Mouse (Mus musculus) left cerebral cortex, postnatal 36 days (tissue): ENCODE measurements around the gene Atp7b. TPM values are rescaled to one million over a fixed set of nuclear protein-coding genes. Genes with fewer than 3 reads are reported as not detected.

Experiments
- DNase-seq, 2 experiments: peaks; one replicate each; pipeline ENCODE4 v3.0.0; 2021 to 2022; ENCODE audit warnings: low spot score in 2 of 2, mixed read lengths in 1 of 2
- intact Hi-C: fragments of 180-260 bp; cut with DNase I; formaldehyde crosslinking; loops from one replicate; pipeline ENCODE4 v1.15.1; 2025
- total RNA-seq, 2 experiments: library from RNA; stranded (reverse); gene quantifications; 2 replicates each; pipeline ENCODE4 v1.2.3; 2021

Gene Atp7b
- total RNA-seq, 2 experiments from 2014 or later: 1.7 to 1.9 TPM

GRCm38 (mm10) chr8:22030990-22031389 lies 29.1 kb downstream of the Atp7b start:
- DNase-seq: no peak
- intact Hi-C loops: no loop called here

GRCm38 (mm10) chr8:22028973-22029372 lies 31.1 kb downstream of the Atp7b start:
- DNase-seq: no peak
- intact Hi-C loops: no loop called here

- intact Hi-C loops: no loop called here
- DNase-seq: no peak
Measured at GRCm38 (mm10) chr8:22025241-22025640, 34.9 kb downstream of the Atp7b start.

- intact Hi-C loops: no loop called here
Measured at GRCm38 (mm10) chr8:22022244-22022643, 37.9 kb downstream of the Atp7b start.

GRCm38 (mm10) chr8:22019498-22019897 lies 40.6 kb downstream of the Atp7b start:
- intact Hi-C loops: no loop called here
- no peak for DNase-seq

More at GRCm38 (mm10) chr8:22022244-22022643, 37.9 kb downstream of the Atp7b start:
- no peak for DNase-seq

- intact Hi-C loops: no loop called here
- no peak for DNase-seq
Measured at GRCm38 (mm10) chr8:22017731-22018130, 42.4 kb downstream of the Atp7b start.

GRCm38 (mm10) chr8:22013034-22013707 lies 46.9 kb downstream of the Atp7b start:
- intact Hi-C loops: no loop called here
- DNase-seq: no peak

GRCm38 (mm10) chr8:22009403-22009802 lies 50.7 kb downstream of the Atp7b start:
- no peak for DNase-seq
- intact Hi-C loops: no loop called here

- intact Hi-C loops: no loop called here
- no peak for DNase-seq
Measured at GRCm38 (mm10) chr8:22006423-22006822, 53.7 kb downstream of the Atp7b start.

- intact Hi-C loops: no loop called here
- DNase-seq: no peak
Measured at GRCm38 (mm10) chr8:22004750-22005522, 55.2 kb downstream of the Atp7b start.

- intact Hi-C loops: no loop called here
- DNase-seq: no peak
Measured at GRCm38 (mm10) chr8:21995181-21995580, 64.9 kb downstream of the Atp7b start.

- DNase-seq: peak; percentile 38 to 58
- intact Hi-C loops: loop anchor here (5.0 kb wide), 3 partner anchors 55 to 420 kb away; partner anchors contain the start of genes Mrps31 and Nek3
Measured at GRCm38 (mm10) chr8:21992184-21992583, 67.9 kb downstream of the Atp7b start.

GRCm38 (mm10) chr8:21981664-21982337 lies 78.3 kb downstream of the Atp7b start:
- intact Hi-C loops: loop anchor here (5.0 kb wide), 1 partner anchor 224 kb away; no protein-coding TSS in a partner anchor
- peak; percentile 16 to 23 for DNase-seq

- peak; percentile 6 to 23 for DNase-seq
- intact Hi-C loops: no loop called here
Measured at GRCm38 (mm10) chr8:21978193-21978592, 81.9 kb downstream of the Atp7b start.

- DNase-seq: no peak
- intact Hi-C loops: no loop called here
Measured at GRCm38 (mm10) chr8:21969475-21969874, 90.6 kb downstream of the Atp7b start, which contains the start of gene Ccdc70. TSS of gene Ccdc70 (plus strand) at chr8:21969775.

GRCm38 (mm10) chr8:21966646-21967045 lies 93.5 kb downstream of the Atp7b start:
- no peak for DNase-seq
- intact Hi-C loops: no loop called here

GRCm38 (mm10) chr8:21958414-21958813 lies 101.7 kb downstream of the Atp7b start, which contains the start of gene Fam90a1a:
TSS of gene Fam90a1a (plus strand) at chr8:21958714.
- intact Hi-C loops: loop anchor here (5.0 kb wide), 2 partner anchors 201 to 961 kb away; no protein-coding TSS in a partner anchor

GRCm38 (mm10) chr8:21956336-21956735 lies 103.8 kb downstream of the Atp7b start:
- intact Hi-C loops: loop anchor here (5.0 kb wide), 2 partner anchors 199 to 959 kb away; no protein-coding TSS in a partner anchor
- DNase-seq: no peak

More at GRCm38 (mm10) chr8:21958414-21958813, 101.7 kb downstream of the Atp7b start, which contains the start of gene Fam90a1a:
- no peak for DNase-seq

- intact Hi-C loops: loop anchor here (5.0 kb wide), 2 partner anchors 198 to 958 kb away; no protein-coding TSS in a partner anchor
- DNase-seq: peak; percentile 28 to 35
Measured at GRCm38 (mm10) chr8:21955321-21955720, 104.8 kb downstream of the Atp7b start.
